Mouse (Mus musculus) limb, embryonic 12.5 days (tissue): ENCODE data around the gene F11. TPM values are rescaled to one million over a fixed set of nuclear protein-coding genes. Genes with fewer than 3 reads are reported as not detected.

ENCODE experiments used
- polyA plus RNA-seq: library from polyadenylated mRNA; unstranded; fragments of >200 nt; fragmentation: Nextera tagmentation; extraction: Ambion mirVana; gene quantifications from 2 replicates; pipeline ENCODE4 v1.2.1, GENCODE M21; 2016

F11 gene
- polyA plus RNA-seq, 1 experiment from 2014 or later, result not detected

Other genes starting within 250 kb of the F11 start
- gene Mtnr1a, start 192.9 kb downstream of the F11 start, polyA plus RNA-seq, result 0.18 TPM in 1 of 2 replicates, not detected in the other
- not detected in 2 replicates for gene Klkb1, start 32.8 kb upstream of the F11 start, polyA plus RNA-seq
- gene Gm45753, start 46.4 kb upstream of the F11 start, polyA plus RNA-seq, result not detected in 2 replicates
- 1.1 and 1.6 TPM in 2 replicates for gene Cyp4v3, start 71.2 kb upstream of the F11 start, polyA plus RNA-seq
- 12.0 and 13.0 TPM in 2 replicates for gene Fam149a, start 120.3 kb upstream of the F11 start, polyA plus RNA-seq
- gene Tlr3, start 149.0 kb upstream of the F11 start, polyA plus RNA-seq, result 0.46 and 0.77 TPM in 2 replicates
- 26.5 and 31.1 TPM in 2 replicates for gene Sorbs2, start 245.8 kb upstream of the F11 start, polyA plus RNA-seq